Mouse (Mus musculus) gastrocnemius, postnatal 36 days (tissue): ENCODE results near the gene Casp2. TPM values are rescaled to one million over a fixed set of nuclear protein-coding genes. Genes with fewer than 3 reads are reported as not detected.

Experiments
- DNase-seq, 2 experiments: peaks; one replicate each; pipeline ENCODE4 v3.0.0; 2022
- intact Hi-C: fragments of 180-260 bp; cut with DNase I; formaldehyde crosslinking; loops from one replicate; pipeline ENCODE4 v1.15.1; 2025
- total RNA-seq, 2 experiments: library from RNA; stranded (reverse); gene quantifications; 2 replicates each; pipeline ENCODE4 v1.2.3; 2021

Casp2 gene
- total RNA-seq, 2 experiments from 2014 or later, result 5.3 to 5.5 TPM

DNA sequence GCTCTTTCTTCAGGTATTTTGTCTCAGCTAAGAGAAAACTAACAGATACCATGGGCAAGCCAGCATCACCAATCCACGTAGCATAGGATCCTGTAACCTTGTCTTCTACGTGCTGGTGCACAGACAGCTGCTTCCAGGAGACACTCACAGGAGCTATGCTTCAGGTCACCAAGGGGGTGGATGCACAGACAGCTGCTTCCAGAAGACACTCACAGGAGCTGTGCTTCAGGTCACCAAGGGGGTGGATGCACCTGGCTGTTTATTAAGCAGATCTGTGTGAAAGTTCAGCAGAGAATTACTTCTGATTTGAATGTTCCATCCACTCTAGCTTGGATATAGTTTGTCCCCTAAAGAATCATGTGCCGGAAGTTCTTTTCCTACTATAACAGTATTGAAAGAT, 66.2 kb downstream of the Casp2 start:
- intact Hi-C loops, result no loop called here
- DNase-seq, result no peak

Other genes with a start within 250 kb of the Casp2 start
- gene Sva, start 226.6 kb upstream of the Casp2 start, total RNA-seq, result not detected
- gene Tas2r139, start 124.0 kb upstream of the Casp2 start, total RNA-seq, result not detected
- gene Tas2r144, start 49.7 kb upstream of the Casp2 start, total RNA-seq, result not detected
- gene Gstk1, start 19.1 kb upstream of the Casp2 start, total RNA-seq, result 10 to 100 TPM; 23.8 to 44.0 TPM
- gene Tmem139, start 3.0 kb upstream of the Casp2 start, total RNA-seq, result under 1 TPM in 1 of 2 experiments, not detected in 1; 0.30 TPM
- 100 to 1,000 TPM; 134 to 146 TPM for gene Clcn1, start 21.7 kb downstream of the Casp2 start, total RNA-seq
- under 1 TPM; 0.25 to 0.26 TPM for gene Fam131b, start 59.7 kb downstream of the Casp2 start, total RNA-seq
- 10 to 100 TPM; 21.9 to 26.6 TPM for gene Zyx, start 84.6 kb downstream of the Casp2 start, total RNA-seq
- under 1 TPM in 1 of 2 experiments, not detected in 1; 0.10 TPM for gene Epha1, start 108.3 kb downstream of the Casp2 start, total RNA-seq
- gene Tas2r143, start 135.3 kb downstream of the Casp2 start, total RNA-seq, result not detected
- under 1 TPM in 1 of 2 experiments, not detected in 1; 0.23 TPM for gene Tas2r135, start 140.4 kb downstream of the Casp2 start, total RNA-seq
- gene Tas2r126, start 169.6 kb downstream of the Casp2 start, total RNA-seq, result not detected
- gene Olfr458, start 200.2 kb downstream of the Casp2 start, total RNA-seq, result not detected
- not detected for gene Olfr457, start 211.3 kb downstream of the Casp2 start, total RNA-seq
- gene Olfr456, start 222.2 kb downstream of the Casp2 start, total RNA-seq, result not detected